Mouse (Mus musculus) heart, embryonic 10.5 days (tissue): ENCODE results near the gene Mycbpap. TPM values are rescaled to one million over a fixed set of nuclear protein-coding genes. Genes with fewer than 3 reads are reported as not detected.

ENCODE experiments used
- DNase-seq: peaks from one replicate; pipeline ENCODE4 v3.0.0-alpha.2; 2017; ENCODE audit warnings: low spot score
- H3K27ac ChIP-seq: fragments of 300-500 bp; sonication (generic); 2 replicates; pipeline ENCODE4 v1.5.1; 2016; ENCODE audit warnings: mild to moderate bottlenecking
- H3K27me3 ChIP-seq: fragments of 300-500 bp; sonication (generic); 2 replicates; pipeline ENCODE4 v1.6.1; 2016; ENCODE audit warnings: mild to moderate bottlenecking; ENCODE audit not compliant: poor library complexity, insufficient read depth, severe bottlenecking
- H3K36me3 ChIP-seq: fragments of 300-500 bp; sonication (generic); 2 replicates; pipeline ENCODE4 v1.6.1; 2016; ENCODE audit warnings: mild to moderate bottlenecking, moderate library complexity
- H3K4me1 ChIP-seq: fragments of 300-500 bp; sonication (generic); 2 replicates; pipeline ENCODE4 v1.6.1; 2016; ENCODE audit warnings: mild to moderate bottlenecking
- H3K4me3 ChIP-seq: fragments of 300-500 bp; sonication (generic); 2 replicates; pipeline ENCODE4 v1.5.1; 2016; ENCODE audit warnings: mild to moderate bottlenecking, moderate library complexity
- H3K9me3 ChIP-seq: fragments of 300-500 bp; sonication (generic); 2 replicates; pipeline ENCODE4 v1.6.1; 2016; ENCODE audit warnings: mild to moderate bottlenecking, moderate library complexity
- WGBS: fragments of 180-500 bp; shearing (Covaris S2); methylation state at CpG from one replicate; pipeline ENCODE4 v1.1.7; 2016; 5-methylcytosine and 5-hydroxymethylcytosine counted together
- polyA plus RNA-seq: library from polyadenylated mRNA; unstranded; fragments of >200 nt; fragmentation: Nextera tagmentation; extraction: Ambion mirVana; gene quantifications from 2 replicates; pipeline ENCODE4 v1.2.1, GENCODE M21; 2016

Mycbpap gene
- polyA plus RNA-seq, 1 experiment from 2014 or later = 9.3 TPM

GRCm38 (mm10) chr11:94471740-94472584, 49.6 kb downstream of the Mycbpap start:
- 4% methylated on average over 17 of the region's 17 CpGs for WGBS
- H3K4me3 ChIP-seq = peak overlapping the region; percentile 71
- H3K27ac ChIP-seq = peak overlapping the region; percentile 69; the same call in 1 of the 2 replicates
- no peaks in the 10 kb centered on the region for H3K36me3 ChIP-seq
- H3K27me3 ChIP-seq = peaks cover 77% of the 10 kb centered on the region
- peaks cover 73% of the 10 kb centered on the region for H3K4me1 ChIP-seq
- no peaks in the 10 kb centered on the region for H3K9me3 ChIP-seq
- DNase-seq = no peak

GRCm38 (mm10) chr11:94470391-94470790, 51.2 kb downstream of the Mycbpap start:
- Histone ChIP-seq H3K9me3 (no peaks in the 10 kb centered on the region), H3K36me3 (no peaks in the 10 kb centered on the region), H3K4me1 (peaks cover 74% of the 10 kb centered on the region), H3K4me3 (no peak overlapping the region), H3K27ac (0 out of 2 replicates have a peak overlapping the region, but pooled peaks have one; percentile 16), H3K27me3 (peaks cover 75% of the 10 kb centered on the region)
- WGBS = 61% methylated on average over 6 of the region's 7 CpGs
- no peak for DNase-seq

- H3K4me3 ChIP-seq = no peak overlapping the region
- no peaks in the 10 kb centered on the region for H3K36me3 ChIP-seq
- DNase-seq = no peak
- peaks cover 71% of the 10 kb centered on the region for H3K27me3 ChIP-seq
- peak overlapping the region; percentile 9; the same call in 1 of the 2 replicates for H3K27ac ChIP-seq
- peaks cover 75% of the 10 kb centered on the region for H3K4me1 ChIP-seq
- 46% methylated on average over 8 of the region's 9 CpGs for WGBS
- no peaks in the 10 kb centered on the region for H3K9me3 ChIP-seq
Observed at GRCm38 (mm10) chr11:94469136-94470064, 52.1 kb downstream of the Mycbpap start.

- WGBS = 31% methylated on average over 4 of the region's 4 CpGs
- H3K4me3 ChIP-seq = no peak overlapping the region; the same call in 1 of the 2 replicates
- no peaks in the 10 kb centered on the region for H3K36me3 ChIP-seq
- peaks cover 68% of the 10 kb centered on the region for H3K27me3 ChIP-seq
- H3K27ac ChIP-seq = no peak overlapping the region
- no peak for DNase-seq
- H3K9me3 ChIP-seq = no peaks in the 10 kb centered on the region
- peaks cover 68% of the 10 kb centered on the region for H3K4me1 ChIP-seq
Observed at GRCm38 (mm10) chr11:94468582-94469064, 52.9 kb downstream of the Mycbpap start.

- Histone ChIP-seq H3K27ac (no peak overlapping the region), H3K9me3 (no peaks in the 10 kb centered on the region), H3K36me3 (no peaks in the 10 kb centered on the region), H3K27me3 (peaks cover 53% of the 10 kb centered on the region), H3K4me3 (no peak overlapping the region), H3K4me1 (peaks cover 46% of the 10 kb centered on the region)
- WGBS = 87% methylated on average over 17 of the region's 17 CpGs
- no peak for DNase-seq
Observed at GRCm38 (mm10) chr11:94466333-94466855, 55.1 kb downstream of the Mycbpap start.

GRCm38 (mm10) chr11:94464170-94464569, 57.4 kb downstream of the Mycbpap start:
- WGBS = 46% methylated on average over 2 of the region's 2 CpGs
- Histone ChIP-seq H3K4me3 (no peak overlapping the region), H3K27me3 (peaks cover 41% of the 10 kb centered on the region; the same call in 1 of the 2 replicates), H3K9me3 (no peaks in the 10 kb centered on the region), H3K36me3 (no peaks in the 10 kb centered on the region), H3K4me1 (peaks cover 42% of the 10 kb centered on the region), H3K27ac (no peak overlapping the region)
- no peak for DNase-seq

- WGBS = 91% methylated on average over 11 of the region's 11 CpGs
- Histone ChIP-seq H3K4me3 (no peak overlapping the region), H3K27ac (no peak overlapping the region), H3K9me3 (no peaks in the 10 kb centered on the region), H3K36me3 (no peaks in the 10 kb centered on the region), H3K4me1 (peaks cover 30% of the 10 kb centered on the region), H3K27me3 (peaks cover 44% of the 10 kb centered on the region)
- no peak for DNase-seq
Observed at GRCm38 (mm10) chr11:94461856-94462255, 59.7 kb downstream of the Mycbpap start.

- WGBS = 71% methylated on average over 15 of the region's 15 CpGs
- Histone ChIP-seq H3K36me3 (no peaks in the 10 kb centered on the region), H3K4me3 (no peak overlapping the region), H3K27ac (peak overlapping the region; percentile 13; the same call in 1 of the 2 replicates), H3K9me3 (no peaks in the 10 kb centered on the region), H3K4me1 (peaks cover 34% of the 10 kb centered on the region), H3K27me3 (peaks cover 35% of the 10 kb centered on the region)
- DNase-seq = no peak
Observed at GRCm38 (mm10) chr11:94457001-94457400, 64.5 kb downstream of the Mycbpap start.

- Histone ChIP-seq H3K27ac (peak overlapping the region; percentile 56; the same call in 1 of the 2 replicates), H3K4me1 (peaks cover 41% of the 10 kb centered on the region), H3K9me3 (no peaks in the 10 kb centered on the region), H3K27me3 (peaks cover 32% of the 10 kb centered on the region), H3K4me3 (no peak overlapping the region), H3K36me3 (no peaks in the 10 kb centered on the region)
- DNase-seq = peak; percentile 87
- 46% methylated on average over 3 of the region's 3 CpGs for WGBS
Observed at GRCm38 (mm10) chr11:94456347-94456746, 65.2 kb downstream of the Mycbpap start.

GRCm38 (mm10) chr11:94455161-94455820, 66.3 kb downstream of the Mycbpap start:
- no peaks in the 10 kb centered on the region for H3K36me3 ChIP-seq
- peaks cover 51% of the 10 kb centered on the region for H3K4me1 ChIP-seq
- WGBS = 81% methylated on average over 10 of the region's 10 CpGs

GRCm38 (mm10) chr11:94454756-94455155, 66.8 kb downstream of the Mycbpap start:
- DNase-seq = no peak
- no peaks in the 10 kb centered on the region for H3K9me3 ChIP-seq
- peaks cover 57% of the 10 kb centered on the region for H3K4me1 ChIP-seq
- H3K27ac ChIP-seq = 0 out of 2 replicates have a peak overlapping the region, but pooled peaks have one; percentile 6
- 67% methylated on average over 5 of the region's 5 CpGs for WGBS
- peaks cover 31% of the 10 kb centered on the region for H3K27me3 ChIP-seq
- no peaks in the 10 kb centered on the region for H3K36me3 ChIP-seq
- H3K4me3 ChIP-seq = no peak overlapping the region

More at GRCm38 (mm10) chr11:94455161-94455820, 66.3 kb downstream of the Mycbpap start:
- Histone ChIP-seq H3K27ac (peak overlapping the region; percentile 56; the same call in 1 of the 2 replicates), H3K27me3 (peaks cover 32% of the 10 kb centered on the region), H3K4me3 (no peak overlapping the region), H3K9me3 (no peaks in the 10 kb centered on the region)
- DNase-seq = no peak
